Mouse (Mus musculus) embryonic facial prominence, embryonic 15.5 days (tissue): Measurements from ENCODE around the gene Atg9b. TPM values are rescaled to one million over a fixed set of nuclear protein-coding genes. Genes with fewer than 3 reads are reported as not detected.

Experiments used
- ATAC-seq: fragments of 200-750 bp; cut with Nextera tagmentation; 2 replicates; pipeline ENCODE4 v1.8.0; 2017; ENCODE audit warnings: low read depth, moderate TSS enrichment; ENCODE audit not compliant: insufficient number of reproducible peaks, low FRiP score, low TSS enrichment
- H3K27ac ChIP-seq: fragments of 300-500 bp; sonication (generic); replicated peaks from 2 replicates; pipeline ENCODE4 v1.5.1; 2015; ENCODE audit warnings: mild to moderate bottlenecking, inconsistent platforms
- H3K27me3 ChIP-seq: fragments of 300-500 bp; sonication (generic); 2 replicates; pipeline ENCODE4 v1.6.1; 2015; ENCODE audit warnings: inconsistent platforms
- H3K36me3 ChIP-seq: fragments of 300-500 bp; sonication (generic); 2 replicates; pipeline ENCODE4 v1.6.1; 2015; ENCODE audit warnings: mild to moderate bottlenecking, inconsistent platforms
- H3K4me1 ChIP-seq: fragments of 300-500 bp; sonication (generic); 2 replicates; pipeline ENCODE4 v1.6.1; 2015; ENCODE audit warnings: inconsistent platforms
- H3K4me2 ChIP-seq: fragments of 300-500 bp; sonication (generic); replicated peaks from 2 replicates; pipeline ENCODE4 v1.6.1; 2015; ENCODE audit warnings: mild to moderate bottlenecking, inconsistent platforms
- H3K4me3 ChIP-seq: fragments of 300-500 bp; sonication (generic); replicated peaks from 2 replicates; pipeline ENCODE4 v1.5.1; 2015; ENCODE audit warnings: mild to moderate bottlenecking, inconsistent platforms
- H3K9ac ChIP-seq: fragments of 300-500 bp; sonication (generic); 2 replicates; pipeline ENCODE4 v1.6.1; 2015; ENCODE audit warnings: inconsistent platforms
- H3K9me3 ChIP-seq: fragments of 300-500 bp; sonication (generic); replicated peaks from 2 replicates; pipeline ENCODE4 v1.6.1; 2016; ENCODE audit warnings: inconsistent platforms
- WGBS: fragments of 180-500 bp; shearing (Covaris S2); methylation state at CpG from one replicate; pipeline ENCODE4 v1.1.7; 2015; 5-methylcytosine and 5-hydroxymethylcytosine counted together
- polyA plus RNA-seq: library from polyadenylated mRNA; unstranded; fragments of >200 nt; fragmentation: Nextera tagmentation; extraction: Ambion mirVana; gene quantifications from 2 replicates; pipeline ENCODE4 v1.2.1, GENCODE M21; 2015

The Atg9b gene
- polyA plus RNA-seq, 1 experiment from 2014 or later = 3.9 TPM

DNA sequence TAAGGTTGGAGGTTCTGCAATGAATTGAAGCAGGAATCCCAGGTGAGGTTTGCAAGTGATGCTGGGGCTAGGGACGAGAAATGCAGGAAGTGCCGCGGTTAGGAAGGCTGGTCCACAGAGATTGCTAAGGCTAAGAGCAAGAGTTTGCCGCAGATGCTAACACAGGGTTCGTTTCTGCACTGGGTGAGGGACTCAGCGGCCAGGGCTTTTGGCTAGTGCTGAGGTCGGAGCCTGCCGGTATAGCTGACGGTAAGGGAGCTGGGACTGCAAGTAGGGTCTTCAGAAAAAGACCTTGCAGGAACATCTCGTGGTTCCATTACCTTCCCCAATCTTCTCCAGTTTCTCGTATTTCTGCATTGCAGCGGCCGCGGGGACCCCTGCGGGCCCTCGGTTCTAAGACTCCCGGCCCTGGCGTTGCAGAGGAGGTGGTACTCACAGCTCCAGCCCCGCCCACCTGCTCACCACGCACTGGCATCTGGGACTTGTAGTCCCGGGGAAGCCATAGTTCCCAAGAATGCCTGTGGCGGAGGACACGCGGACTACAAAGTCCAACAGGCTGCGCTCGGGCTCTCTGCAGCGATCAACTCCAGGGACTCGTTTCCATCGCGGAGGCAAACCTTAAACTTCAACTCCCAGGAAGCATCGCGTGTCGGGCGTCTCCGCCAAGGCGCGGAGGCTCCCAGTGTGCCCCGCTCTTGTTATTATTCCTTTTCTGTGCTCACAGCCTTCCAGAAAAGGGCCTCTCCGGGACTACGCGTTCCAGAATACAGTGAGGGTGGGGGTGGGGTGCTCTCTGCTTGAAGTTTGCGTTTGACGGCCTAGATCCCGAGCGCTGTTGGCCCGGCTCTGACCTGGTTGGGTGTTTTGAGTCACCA, 31.4 kb upstream of the Atg9b start, which contains the start of the genes Cdk5 and Slc4a2:
Gene Cdk5, minus strand, starts transcription at position 402 of the 875 bp plus-strand sequence.
Gene Slc4a2, plus strand, starts transcription at position 709 of the 875 bp plus-strand sequence.
- H3K4me2 ChIP-seq = peak within 1 kb of the TSS; percentile 84
- peak; percentile 93 for ATAC-seq
- H3K9me3 ChIP-seq = no peaks in the 10 kb centered on the region
- peak within 1 kb of the TSS; percentile 65 for H3K9ac ChIP-seq
- H3K27ac ChIP-seq = peak within 1 kb of the TSS; percentile 93
- peaks cover 25% of the 10 kb centered on the region for H3K36me3 ChIP-seq
- WGBS = under 1% methylated on average over 46 of the region's 46 CpGs
- peak within 1 kb of the TSS; percentile 59 for H3K4me3 ChIP-seq
- H3K4me1 ChIP-seq = peaks cover 47% of the 10 kb centered on the region
- no peaks in the 10 kb centered on the region for H3K27me3 ChIP-seq

DNA sequence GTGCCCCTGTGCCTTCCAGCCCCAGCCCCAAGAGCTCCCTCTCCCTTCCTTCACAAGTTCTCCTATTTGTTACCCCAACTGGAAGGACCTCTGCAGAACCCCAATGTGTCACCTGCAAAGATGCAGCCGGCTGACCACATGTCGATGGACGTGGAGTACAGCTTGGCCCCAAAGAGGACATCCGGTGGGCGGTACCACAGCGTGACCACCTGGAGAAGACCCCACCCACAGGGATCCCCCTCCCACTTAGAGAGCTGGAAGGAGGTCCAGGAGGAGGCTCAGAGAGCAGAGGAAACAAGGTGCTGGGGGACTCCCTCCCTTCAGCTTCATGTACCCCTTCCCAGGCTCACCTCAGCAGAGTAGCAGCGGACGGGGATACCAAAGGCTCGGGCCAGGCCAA, 28.4 kb upstream of the Atg9b start:
- peaks cover 25% of the 10 kb centered on the region for H3K36me3 ChIP-seq
- ATAC-seq = no peak
- H3K9me3 ChIP-seq = no peaks in the 10 kb centered on the region

DNA sequence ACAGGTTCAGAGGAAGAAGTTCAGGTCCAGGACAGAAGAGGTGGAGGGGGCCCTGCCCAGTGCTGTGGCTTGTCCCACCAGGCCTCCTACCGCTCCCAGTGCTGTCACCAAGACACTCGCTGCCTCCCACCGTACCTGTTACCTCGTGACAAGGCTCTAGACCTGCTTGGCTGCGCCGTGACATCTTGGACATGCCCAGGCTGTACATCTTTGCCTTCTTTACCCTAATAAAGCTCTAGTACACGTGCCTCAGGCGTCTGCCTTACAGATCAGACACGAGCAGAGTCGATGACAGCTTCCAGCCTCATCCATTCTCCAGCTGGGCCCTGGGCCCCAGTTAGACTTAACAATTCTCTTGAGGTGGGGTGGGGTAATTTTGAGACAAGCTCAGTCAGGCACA, 25.6 kb upstream of the Atg9b start:
- Histone ChIP-seq H3K4me3 (no peak overlapping the region), H3K4me2 (no peak overlapping the region), H3K27ac (no peak overlapping the region), H3K9me3 (no peaks in the 10 kb centered on the region), H3K27me3 (no peaks in the 10 kb centered on the region), H3K9ac (no peak overlapping the region), H3K4me1 (peaks cover 32% of the 10 kb centered on the region), H3K36me3 (peaks cover 25% of the 10 kb centered on the region)
- 75% methylated on average over 10 of the region's 10 CpGs for WGBS
- no peak for ATAC-seq

More for the DNA sequence above, 28.4 kb upstream of the Atg9b start:
- Histone ChIP-seq H3K9ac (no peak overlapping the region), H3K27me3 (no peaks in the 10 kb centered on the region), H3K27ac (no peak overlapping the region), H3K4me1 (peaks cover 30% of the 10 kb centered on the region), H3K4me2 (no peak overlapping the region), H3K4me3 (no peak overlapping the region)
- 85% methylated on average over 9 of the region's 9 CpGs for WGBS

DNA sequence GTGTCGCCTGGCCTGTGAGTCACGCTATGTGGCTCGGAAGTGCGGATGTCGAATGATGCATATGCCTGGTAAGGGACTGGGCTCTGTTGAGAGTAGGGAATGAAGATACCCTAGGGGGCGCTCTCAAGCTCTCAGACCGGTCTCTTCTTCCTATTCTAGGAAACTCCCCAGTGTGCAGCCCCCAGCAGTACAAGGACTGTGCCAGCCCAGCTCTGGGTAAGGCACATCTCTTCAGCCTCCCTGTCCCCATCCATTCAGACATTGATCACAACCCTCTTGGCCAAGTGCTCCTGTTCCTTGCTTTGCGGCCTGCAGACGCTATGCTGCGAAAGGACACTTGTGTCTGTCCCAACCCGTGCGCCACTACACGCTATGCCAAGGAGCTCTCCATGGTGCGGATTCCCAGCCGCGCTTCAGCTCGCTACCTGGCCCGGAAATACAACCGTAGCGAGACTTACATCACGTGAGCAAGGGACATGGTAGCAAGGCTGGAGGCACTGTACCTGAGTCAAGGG, 24.3 kb upstream of the Atg9b start:
- Histone ChIP-seq H3K4me2 (peak overlapping the region; percentile 28), H3K36me3 (peaks cover 25% of the 10 kb centered on the region)
- ATAC-seq = peak; percentile 8; the same call in 1 of the 2 replicates

DNA sequence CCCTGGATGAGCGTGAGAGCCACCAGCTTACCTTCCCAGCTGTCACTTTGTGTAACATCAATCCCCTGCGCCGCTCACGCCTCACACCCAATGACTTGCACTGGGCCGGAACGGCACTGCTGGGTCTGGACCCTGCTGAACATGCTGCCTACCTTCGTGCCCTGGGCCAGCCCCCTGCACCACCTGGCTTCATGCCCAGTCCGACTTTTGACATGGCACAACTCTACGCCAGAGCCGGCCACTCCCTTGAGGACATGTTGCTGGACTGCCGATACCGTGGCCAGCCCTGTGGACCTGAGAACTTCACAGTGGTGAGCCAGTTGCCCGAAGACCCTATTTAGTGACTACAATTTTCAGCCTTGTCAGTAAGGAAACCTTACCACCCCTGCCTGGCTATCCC, 22.0 kb upstream of the Atg9b start:
- Histone ChIP-seq H3K27me3 (no peaks in the 10 kb centered on the region), H3K4me3 (no peak overlapping the region), H3K9me3 (no peaks in the 10 kb centered on the region), H3K27ac (no peak overlapping the region), H3K4me2 (no peak overlapping the region), H3K9ac (no peak overlapping the region), H3K36me3 (peaks cover 1% of the 10 kb centered on the region), H3K4me1 (peaks cover 28% of the 10 kb centered on the region)
- no peak for ATAC-seq
- WGBS = 73% methylated on average over 13 of the region's 13 CpGs

More for the DNA sequence above, 24.3 kb upstream of the Atg9b start:
- WGBS = 3% methylated on average over 21 of the region's 21 CpGs
- H3K9me3 ChIP-seq = no peaks in the 10 kb centered on the region
- H3K4me1 ChIP-seq = peaks cover 28% of the 10 kb centered on the region
- H3K27me3 ChIP-seq = no peaks in the 10 kb centered on the region
- no peak overlapping the region for H3K27ac ChIP-seq
- no peak overlapping the region for H3K4me3 ChIP-seq
- no peak overlapping the region for H3K9ac ChIP-seq

DNA sequence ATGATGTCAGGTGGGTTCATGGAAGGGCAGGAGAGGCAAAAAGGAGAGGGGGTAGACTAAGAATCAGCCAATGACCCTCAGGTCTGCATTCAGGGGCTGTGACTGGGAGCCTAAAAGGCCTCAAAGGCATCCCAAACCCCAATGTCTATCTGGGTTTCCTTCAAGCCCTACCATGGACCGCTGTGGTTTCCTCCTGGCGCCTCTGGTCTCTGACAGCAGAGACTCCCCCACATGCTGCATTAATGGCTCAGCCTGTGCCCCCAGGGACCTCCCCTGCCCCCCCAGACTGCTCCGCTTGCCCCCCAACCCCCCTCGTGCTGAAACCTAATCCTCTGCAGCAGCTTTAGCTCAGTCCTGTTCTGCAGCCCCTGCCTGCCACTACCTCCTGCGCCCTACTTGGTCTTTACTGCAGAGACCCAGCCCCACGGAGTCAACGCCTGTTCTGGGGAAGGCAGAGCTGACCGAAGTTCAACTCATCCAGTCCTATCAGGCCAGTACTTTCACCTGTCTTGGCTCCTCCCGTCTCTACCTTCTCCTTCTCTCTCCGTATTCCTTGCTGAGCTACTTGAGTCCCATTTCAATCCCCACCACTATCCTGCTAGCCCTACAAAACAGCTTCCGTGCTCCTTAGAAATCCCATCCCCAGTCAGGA, 21.2 kb upstream of the Atg9b start, which contains the start of gene Asic3:
Gene Asic3, plus strand, starts transcription at position 351 of the 652 bp plus-strand sequence.
- Histone ChIP-seq H3K27ac (no peak within 1 kb of the TSS), H3K9ac (no peak within 1 kb of the TSS), H3K4me3 (no peak within 1 kb of the TSS), H3K9me3 (no peaks in the 10 kb centered on the region), H3K4me2 (no peak within 1 kb of the TSS), H3K36me3 (0 out of 2 replicates have a peak, but pooled peaks cover 3% of the 10 kb centered on the region), H3K27me3 (no peaks in the 10 kb centered on the region), H3K4me1 (peaks cover 28% of the 10 kb centered on the region)
- WGBS = 18% methylated on average over 11 of the region's 11 CpGs
- no peak for ATAC-seq

DNA sequence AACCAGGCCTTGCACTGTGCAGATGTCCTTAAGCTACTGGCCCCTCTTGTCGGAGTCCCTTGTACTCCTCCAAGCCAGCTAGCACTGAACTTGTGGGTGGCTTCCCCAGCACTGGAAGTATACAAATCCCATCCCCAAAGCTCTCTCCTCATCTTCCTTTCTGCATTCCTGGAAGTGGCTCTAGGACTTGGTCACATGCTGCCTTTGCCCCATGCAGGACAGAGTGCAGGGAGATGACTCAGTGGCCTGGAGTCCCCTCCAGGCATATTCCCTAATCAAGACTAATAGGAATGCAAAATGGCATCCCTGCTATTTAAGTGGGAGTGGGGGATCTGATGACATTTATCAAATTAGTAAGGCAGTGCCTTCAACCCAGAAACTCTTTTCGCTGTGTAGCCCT, 20.1 kb upstream of the Atg9b start:
- peaks cover 28% of the 10 kb centered on the region for H3K4me1 ChIP-seq
- WGBS = 81% methylated on average over 2 of the region's 2 CpGs
- no peak overlapping the region for H3K4me3 ChIP-seq
- H3K27me3 ChIP-seq = no peaks in the 10 kb centered on the region
- H3K27ac ChIP-seq = no peak overlapping the region
- H3K4me2 ChIP-seq = no peak overlapping the region
- H3K9me3 ChIP-seq = no peaks in the 10 kb centered on the region
- peaks cover 10% of the 10 kb centered on the region; the same call in 1 of the 2 replicates for H3K36me3 ChIP-seq
- no peak for ATAC-seq
- no peak overlapping the region for H3K9ac ChIP-seq

DNA sequence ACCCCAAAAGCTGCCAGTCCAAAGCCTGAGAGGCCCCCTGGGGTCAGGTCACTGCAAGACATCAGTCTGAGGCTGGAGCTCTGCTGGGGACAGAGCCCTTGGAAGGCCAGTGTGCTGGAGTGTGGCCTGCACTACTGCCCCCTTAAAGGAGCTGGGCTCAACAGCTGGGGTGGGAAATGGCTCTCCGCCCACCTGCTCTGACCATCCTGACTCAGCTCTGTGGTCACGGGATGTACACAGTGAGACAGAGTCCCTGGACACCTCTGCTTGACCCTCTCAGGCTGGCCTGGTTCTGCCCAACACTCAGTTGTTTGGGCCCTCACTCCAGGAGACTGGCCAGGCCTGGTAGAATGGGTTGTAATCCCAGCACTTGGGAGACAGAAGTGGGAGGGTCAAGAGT, 17.5 kb upstream of the Atg9b start:
- Histone ChIP-seq H3K27me3 (no peaks in the 10 kb centered on the region), H3K9ac (no peak overlapping the region), H3K36me3 (peaks cover 28% of the 10 kb centered on the region), H3K27ac (no peak overlapping the region), H3K9me3 (no peaks in the 10 kb centered on the region), H3K4me1 (peaks cover 16% of the 10 kb centered on the region), H3K4me3 (no peak overlapping the region), H3K4me2 (no peak overlapping the region)
- ATAC-seq = no peak
- 82% methylated on average over 2 of the region's 2 CpGs for WGBS

DNA sequence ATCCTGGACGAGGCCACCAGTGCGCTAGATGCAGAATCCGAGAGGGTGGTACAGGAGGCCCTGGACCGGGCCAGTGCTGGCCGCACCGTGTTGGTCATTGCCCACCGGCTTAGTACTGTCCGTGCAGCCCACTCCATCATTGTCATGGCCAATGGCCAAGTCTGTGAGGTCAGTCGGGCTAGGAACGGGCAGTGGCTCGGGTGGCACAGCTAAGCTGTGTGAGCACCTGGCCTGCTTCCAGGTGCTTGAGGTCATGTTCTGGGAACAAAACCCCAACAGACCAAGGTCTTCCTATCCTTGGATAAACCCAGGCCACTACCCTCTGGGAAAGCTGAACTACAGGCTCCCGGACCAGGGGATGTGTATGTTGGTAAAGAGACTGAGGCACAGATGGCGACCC, 16.7 kb upstream of the Atg9b start:
- Histone ChIP-seq H3K9ac (no peak overlapping the region), H3K27me3 (no peaks in the 10 kb centered on the region), H3K4me2 (no peak overlapping the region), H3K27ac (no peak overlapping the region), H3K4me3 (no peak overlapping the region), H3K4me1 (peaks cover 12% of the 10 kb centered on the region), H3K9me3 (no peaks in the 10 kb centered on the region), H3K36me3 (peaks cover 34% of the 10 kb centered on the region)
- WGBS = 92% methylated on average over 13 of the region's 13 CpGs
- ATAC-seq = no peak

DNA sequence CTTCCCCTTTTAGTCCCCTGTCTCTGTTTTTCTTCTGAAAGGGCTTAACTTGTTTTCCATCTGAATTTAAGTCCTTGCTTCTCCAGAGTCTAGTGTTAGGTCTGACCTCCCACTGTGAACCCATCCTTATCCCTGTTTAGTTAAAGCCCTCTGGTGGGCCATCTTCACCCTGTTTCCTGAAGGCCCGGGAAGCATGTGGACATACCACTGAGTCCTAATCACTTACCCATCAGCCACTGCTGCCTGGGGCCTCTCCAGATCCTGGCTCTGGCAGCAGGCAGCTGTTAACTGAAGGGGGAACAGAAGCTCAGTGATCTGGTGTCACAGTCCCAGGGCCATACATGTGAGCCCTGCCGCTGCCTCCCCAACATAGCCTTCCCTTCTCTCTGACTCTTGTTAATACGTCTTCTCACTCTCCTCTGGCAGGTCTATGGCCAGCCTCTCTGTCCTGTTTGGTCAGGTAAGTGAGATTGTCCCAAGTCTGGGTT, 13.5 kb upstream of the Atg9b start:
- Histone ChIP-seq H3K4me3 (no peak overlapping the region), H3K4me2 (no peak overlapping the region), H3K36me3 (peaks cover 65% of the 10 kb centered on the region), H3K27ac (no peak overlapping the region), H3K9me3 (no peaks in the 10 kb centered on the region), H3K27me3 (no peaks in the 10 kb centered on the region), H3K9ac (no peak overlapping the region), H3K4me1 (no peaks in the 10 kb centered on the region)
- WGBS = 75% methylated on average over 3 of the region's 3 CpGs
- no peak for ATAC-seq
